Mouse (Mus musculus) cerebellum, adult 11-12 months (tissue): ENCODE results near the gene Anxa8.
A peak's percentile ranks its signal among the peaks of the same experiment; 100 is the strongest.

Experiments
- DNase-seq: peaks from one replicate; pipeline ENCODE4 v3.0.0; 2022

The Anxa8 gene

DNA sequence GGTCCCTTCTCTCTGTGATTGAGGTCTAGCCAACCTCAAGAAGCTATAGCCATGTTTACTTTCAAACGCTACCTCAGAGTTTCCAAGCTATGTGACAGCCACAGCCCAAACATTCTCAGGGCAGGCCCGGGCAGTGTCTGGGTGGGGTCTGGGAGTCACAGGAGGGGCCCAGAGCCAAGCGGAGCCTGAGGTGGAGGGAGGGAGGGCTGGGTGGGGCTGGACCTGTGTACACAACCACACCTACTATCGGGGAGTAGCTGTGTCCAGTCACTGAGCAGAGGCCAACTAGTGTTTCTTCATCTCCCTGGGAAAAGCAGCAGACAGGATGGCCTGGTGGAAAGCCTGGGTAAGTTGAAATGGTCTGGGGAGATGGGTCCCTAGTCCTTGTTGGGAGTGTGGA, at the start of gene Anxa8:
Anxa8 (plus strand) TSS at position 251 of the 400 bp plus-strand sequence.
- no peak for DNase-seq

DNA sequence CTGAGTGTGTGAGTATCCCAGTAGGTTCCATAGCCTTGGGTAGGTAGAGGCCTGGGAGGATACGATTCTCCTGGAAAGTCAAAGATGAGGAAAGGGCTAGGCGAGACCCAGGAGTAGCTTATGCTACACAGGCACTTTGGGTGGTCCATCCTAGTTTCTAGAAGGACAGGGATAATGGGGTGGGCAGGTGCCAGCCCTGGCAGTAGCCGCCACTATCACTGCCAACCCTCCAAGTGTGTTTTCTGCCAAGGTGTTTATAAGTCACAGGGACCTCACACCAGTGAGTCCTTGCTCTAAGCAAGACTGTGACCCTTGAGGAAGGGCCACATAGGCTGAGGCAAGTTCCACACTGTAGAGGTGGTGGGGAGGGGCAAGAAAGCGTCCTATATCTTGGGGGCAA, 44.5 kb upstream of the Anxa8 start:
- DNase-seq: no peak

DNA sequence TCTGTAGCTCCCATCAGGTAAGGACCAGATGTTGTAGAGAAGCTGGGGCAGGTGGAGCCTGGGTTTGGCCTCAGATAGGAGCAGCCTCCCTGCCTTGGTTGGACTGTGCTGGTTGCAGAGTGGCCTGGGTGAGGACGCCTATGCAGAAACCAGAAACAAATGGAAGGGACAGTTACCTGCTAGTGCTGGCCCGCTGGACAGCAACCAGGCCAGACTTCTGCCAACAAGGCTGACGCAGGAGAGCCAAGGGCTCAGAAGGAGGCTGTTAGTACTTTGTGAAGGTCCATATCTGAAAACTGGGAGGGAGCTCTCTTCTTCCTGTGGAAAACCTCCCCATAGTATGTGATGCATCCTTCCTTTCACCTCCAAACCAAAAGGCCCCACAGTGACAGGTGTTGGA, 42.4 kb upstream of the Anxa8 start:
- DNase-seq: no peak

DNA sequence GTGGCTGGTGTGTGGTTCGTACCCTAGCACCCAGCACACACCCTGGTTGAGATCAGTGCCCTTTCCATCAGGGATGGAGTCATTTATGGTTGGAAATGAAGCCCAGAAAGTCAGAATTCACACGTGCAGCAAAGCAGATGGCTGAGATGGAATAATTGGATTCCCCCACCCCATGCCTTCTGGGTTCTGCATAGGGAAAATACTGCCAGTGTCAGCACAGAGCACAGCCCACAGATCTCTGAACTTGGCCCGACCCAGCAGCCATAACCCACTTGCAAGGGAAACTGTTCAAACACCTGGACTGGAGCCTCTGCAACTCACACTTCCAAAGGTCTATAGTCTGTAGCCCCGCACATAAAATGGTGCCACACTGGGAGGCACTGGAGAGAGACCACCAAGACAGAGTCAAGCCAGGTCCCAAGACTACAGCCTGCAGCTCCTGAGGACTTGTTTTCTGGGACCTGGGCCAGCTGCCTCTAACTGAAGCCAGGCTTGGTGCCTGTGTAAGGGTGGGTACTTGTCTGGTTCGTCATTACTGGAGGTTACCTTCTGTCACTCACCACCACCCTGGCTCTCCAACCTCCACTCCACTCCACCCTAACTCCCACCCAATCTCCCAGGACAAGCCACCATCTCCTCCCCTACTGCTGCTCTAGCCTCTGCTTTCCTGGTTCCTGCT, 35.5 kb upstream of the Anxa8 start:
- no peak for DNase-seq

DNA sequence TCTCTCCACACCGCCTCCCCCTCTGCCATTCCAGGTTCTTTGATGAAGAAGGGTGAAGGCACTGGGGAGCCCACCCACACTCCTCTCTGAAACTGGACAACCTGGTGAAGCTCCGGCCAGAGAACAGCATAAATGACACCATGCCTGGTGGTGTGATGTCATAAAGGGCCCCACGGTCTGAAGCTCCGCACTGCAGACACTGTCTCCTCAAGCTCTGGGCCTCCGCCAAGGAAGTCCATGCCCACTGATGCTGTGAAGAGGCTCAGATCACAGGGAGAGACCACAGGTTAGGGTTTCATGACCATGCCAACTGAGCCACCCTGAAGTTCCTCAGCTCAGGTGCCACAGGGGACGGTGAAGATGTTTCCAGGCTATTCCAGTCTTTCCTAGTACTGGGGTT, 33.3 kb upstream of the Anxa8 start, which contains the start of gene Antxrl:
Antxrl (plus strand) TSS at position 192 of the 400 bp plus-strand sequence.
- no peak for DNase-seq

DNA sequence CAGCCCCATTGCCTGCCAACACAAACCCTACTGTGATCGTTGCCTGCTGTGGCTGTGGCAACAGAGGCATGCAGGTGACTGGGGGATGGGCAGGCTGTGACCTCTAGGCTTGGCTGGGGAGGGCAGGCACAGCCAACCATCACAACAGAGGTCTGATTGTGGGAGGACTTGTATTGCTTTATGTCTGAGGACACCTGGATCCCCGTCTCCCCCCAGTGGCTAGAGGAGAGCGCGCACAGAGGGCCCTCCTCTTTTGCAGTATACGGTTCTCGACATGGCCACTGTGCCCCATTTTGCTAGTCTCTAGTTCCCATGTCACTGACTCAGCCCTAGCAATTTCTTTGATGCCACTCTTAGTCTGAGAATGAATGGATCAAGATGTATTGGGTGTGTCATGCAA, 14.1 kb upstream of the Anxa8 start:
- DNase-seq: no peak

DNA sequence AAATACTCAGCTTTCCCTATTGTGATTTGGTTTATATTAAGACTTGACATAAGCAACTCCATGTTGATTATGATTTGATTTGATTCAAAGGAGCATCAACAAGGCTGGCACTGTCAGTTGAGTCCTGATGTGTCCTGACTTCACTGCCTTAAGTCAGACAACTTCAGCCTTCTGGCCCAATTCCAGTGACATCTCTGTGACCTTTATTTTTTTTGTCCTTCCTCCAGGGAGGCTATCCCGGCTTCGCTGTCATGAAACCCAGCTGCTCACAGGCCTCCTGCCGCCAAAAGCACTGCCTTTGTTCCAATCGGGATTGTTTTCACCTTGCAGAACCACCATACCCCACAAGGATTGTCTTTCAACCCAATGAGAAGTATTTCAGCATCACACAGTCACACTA, 10.4 kb upstream of the Anxa8 start:
- DNase-seq: no peak

DNA sequence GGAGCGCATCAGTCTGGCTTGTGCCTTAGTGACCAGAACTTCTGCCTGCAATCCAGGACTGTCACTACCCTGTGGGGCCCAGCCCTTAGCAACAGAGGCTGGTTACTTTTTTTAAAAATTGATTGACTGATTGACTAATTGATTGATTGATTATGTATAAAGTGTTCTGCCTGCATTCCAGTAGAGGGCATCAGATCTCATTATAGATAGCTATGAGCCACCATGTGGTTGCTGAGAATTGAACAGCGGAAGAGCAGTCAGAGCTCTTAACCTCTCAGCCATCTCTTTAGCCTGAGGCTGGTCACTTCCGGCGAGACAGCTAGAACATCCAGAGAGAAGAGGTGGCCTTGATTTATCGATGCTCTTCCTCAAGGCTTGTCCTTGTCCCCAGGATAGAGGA, 8.6 kb upstream of the Anxa8 start:
- no peak for DNase-seq

DNA sequence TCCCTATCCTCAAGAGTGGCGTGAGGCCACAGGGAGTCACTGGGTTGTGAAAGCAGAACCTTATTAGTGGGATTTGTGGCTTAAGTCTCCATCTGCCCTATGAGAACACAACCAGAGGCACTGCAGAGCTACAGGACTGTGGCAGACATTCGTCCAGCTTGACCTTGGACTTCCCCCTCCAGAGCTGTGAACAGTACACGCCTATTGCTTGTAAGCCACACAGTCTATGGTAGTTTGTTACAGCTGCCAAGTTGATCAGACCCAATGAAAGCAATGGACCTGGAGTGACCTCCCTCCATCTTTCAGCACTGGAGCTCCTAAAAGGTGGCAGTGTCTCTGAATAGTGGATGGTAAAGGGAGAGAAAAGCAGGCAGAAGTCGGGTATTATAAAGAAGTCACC, 7.5 kb upstream of the Anxa8 start:
- DNase-seq: no peak

DNA sequence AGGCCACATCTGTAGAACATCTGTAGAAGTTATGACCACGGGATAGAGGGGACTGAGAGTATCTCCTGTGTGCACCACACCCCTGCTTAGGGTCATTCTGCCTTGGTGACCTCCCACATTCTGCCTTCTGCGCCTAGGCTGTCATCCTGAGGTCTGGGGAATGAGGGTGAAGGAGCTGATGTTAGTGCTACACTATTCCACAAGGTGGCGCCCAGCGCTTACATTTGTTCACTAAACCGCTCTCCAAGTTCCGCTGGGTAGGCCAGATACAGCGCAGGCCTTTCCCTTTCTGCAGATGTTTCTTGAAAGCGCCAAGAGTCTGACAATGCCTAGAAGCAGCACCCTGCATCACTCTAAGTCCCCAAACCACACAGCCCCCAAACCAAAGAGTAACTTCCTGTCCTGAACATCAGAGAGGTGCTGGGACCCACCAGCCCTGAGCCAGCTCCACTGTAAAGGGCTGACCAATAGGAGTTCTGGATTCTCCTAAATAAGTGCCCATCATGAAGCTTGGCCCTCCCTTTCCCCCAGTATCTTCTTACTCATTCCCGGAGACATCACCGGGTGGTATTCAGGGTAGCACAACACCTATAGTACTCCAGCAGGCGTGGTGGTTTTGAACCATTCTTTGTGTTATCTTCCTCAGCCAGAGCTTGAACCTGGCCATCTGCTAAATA, 5.3 kb upstream of the Anxa8 start:
- DNase-seq: peak; percentile 27

DNA sequence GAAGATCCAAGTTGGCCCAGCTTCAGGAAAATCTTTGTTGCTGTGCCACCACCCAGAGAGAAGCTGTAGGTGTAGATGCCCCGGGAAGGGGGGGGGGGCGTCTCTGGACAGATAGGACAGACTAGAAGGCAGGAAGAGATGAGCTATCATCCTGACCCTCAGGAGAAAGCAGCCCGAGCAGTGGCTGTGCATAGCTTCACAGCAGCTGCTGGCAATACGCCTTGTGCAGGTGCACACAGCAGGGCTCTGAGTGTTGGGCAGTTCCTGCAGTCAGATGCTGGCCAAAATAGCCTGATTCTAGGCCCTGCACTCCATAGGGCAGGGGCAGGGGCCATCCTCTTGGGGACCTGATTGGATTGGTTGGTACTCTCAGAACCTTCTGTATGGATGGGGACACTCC, 1.0 kb downstream of the Anxa8 start:
- no peak for DNase-seq

DNA sequence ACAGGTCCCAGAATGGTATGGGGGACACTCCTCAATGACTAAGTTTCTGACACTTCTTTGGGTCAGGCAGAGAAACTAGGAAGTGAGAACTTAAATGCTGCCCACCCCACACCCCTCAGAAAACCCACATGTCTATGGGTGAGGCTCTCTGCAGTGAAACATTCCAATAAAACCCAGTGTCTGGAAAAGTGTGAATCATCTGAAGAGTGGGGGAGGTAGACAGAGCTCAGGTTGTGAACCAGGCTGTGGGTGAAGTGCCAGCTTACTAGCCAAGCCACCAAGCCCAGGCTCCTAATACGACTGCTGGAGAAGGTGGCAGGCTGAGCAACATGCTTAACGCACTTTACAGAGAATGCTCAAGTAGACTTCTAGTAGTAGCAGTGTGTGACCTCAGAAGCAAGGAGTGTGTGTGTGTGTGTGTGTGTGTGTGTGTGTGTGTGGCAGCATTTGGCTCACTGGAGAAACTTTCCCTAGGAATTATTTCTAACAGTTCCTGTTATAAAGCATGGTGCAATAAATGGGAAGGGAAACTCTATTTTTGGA, 2.1 kb downstream of the Anxa8 start:
- DNase-seq: no peak

DNA sequence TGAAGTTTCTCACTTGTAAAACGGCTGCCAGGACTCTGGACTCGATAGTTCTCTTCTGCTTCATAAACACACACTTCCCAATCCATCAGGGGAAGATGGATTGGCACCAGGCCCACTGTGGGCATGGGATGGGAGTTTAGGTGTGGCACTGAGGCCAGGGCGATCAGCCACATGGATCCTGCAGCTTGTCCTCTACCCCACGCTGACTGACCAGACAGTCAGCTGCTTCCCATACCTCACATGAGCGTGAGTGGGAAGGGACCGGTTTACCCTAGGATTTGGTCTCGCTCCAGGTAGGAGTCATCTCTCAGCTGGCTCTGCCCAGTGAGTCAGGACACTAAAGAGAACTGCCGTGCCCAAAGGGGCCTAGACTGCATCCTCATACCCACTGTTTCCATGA, 4.0 kb downstream of the Anxa8 start:
- DNase-seq: no peak

DNA sequence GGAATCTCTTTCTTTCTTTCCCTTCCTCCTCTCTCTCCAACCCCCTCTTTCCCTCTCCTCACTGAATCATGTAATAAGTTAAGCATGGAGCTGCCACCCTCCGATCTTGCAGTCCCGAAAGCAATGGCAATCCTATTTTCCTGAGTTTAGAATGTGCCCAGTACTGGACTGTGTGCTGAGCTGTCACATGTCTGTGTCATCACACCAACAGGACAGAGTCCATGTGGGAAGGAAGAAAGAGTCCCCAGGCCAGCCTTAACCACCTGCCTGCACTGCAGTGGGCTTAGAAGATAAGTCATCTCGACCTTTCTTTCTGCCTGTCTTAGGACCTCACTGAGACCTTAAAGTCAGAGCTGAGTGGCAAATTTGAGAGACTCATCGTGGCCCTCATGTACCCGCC, 5.7 kb downstream of the Anxa8 start:
- DNase-seq: no peak

DNA sequence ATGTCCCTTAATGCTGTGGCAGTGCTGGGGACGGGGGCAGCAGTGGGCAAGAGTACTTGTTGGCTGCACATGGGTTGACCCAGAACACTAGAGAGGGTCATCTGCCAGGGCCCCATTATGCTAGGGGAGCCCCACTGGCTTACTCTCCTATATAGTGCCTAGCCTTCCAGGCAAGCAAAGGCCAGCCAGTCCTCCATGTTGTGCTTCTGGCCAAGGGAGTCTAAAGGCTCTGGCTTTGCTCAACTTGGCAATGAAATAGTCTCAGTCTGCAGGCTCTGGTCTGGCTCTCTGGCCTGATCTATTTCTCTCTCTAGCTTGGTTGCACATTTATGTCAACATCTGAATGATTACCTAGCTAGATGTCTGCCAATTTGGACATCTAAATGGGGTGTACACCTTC, 7.1 kb downstream of the Anxa8 start:
- DNase-seq: no peak

DNA sequence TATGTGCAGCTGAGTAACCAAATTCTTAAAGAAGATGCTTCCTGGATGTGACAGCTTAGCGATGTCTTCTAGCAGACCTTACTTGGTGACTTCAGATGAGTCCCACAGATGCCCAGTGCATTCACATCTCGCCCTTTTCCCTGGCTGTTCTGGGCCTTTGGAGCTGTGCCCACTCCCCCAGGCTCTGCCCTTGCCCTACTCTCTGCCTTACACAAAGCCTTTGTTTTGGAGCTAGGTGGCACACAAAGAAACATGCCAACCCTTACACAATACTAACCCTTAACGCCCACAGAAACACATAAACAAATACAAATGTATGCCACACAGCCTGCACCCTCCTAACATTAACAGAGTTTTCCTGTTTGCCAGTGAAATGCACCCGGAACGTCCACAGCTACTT, 10.4 kb downstream of the Anxa8 start:
- no peak for DNase-seq

DNA sequence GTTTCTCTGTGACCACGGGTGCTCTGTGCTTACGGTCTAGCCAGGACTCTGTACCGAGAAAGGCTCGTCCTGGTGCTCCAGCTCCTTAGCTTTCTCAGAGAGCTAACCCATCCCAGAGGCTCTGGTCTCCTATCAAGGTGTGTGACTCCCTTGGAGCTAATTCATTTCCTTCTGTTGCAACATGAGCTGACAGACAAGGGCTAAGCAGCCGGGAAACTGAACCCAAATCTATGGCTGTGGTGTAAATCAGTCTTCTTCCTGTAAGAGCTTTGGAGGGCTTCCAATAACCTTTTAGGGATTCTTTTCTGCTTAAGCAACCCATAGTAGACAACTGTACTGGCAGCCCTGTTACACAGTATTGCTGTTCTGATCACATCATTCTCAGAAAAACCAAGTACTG, 16.8 kb downstream of the Anxa8 start, which contains the start of gene A630023A22Rik:
A630023A22Rik (minus strand) TSS at position 154 of the 400 bp plus-strand sequence.
- no peak for DNase-seq

DNA sequence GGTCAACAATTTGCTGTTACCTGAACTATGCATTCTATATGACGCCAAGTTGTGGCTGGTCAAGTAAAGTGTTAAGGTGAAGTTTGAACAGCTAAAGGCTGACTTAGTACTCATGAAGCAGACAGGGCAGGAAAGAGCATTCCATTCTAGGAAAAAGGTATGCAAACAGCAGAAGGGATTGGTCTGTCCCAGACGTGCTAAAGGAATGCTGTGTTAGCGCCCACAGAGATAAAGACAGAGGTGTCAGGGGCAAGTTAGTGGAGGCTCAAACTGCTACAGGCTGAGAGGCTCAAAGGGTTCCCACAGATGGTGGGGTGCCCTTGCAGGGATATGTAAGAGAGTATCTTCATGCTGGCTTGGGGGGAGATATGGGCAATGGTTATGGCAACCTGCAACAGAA, 18.1 kb downstream of the Anxa8 start:
- no peak for DNase-seq

DNA sequence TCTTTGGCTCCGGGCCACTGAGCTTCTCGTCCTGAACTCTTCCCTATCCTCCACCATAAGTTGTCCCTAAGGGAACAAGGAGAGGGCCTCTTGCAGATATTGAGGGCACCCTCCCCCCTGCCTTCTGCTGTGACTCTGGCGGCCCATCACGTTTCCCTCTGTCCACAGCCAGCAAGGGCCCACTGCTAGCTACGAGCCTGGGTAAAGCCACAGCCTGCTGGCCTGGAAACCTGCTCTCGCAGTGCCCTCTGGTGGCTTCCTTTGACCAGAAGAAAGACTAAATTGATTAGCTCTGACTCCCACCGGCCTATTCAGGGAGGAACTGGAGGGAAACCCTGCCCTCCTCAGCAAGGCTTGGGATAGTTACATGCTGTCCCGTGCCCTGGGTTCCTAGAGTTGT, 19.1 kb downstream of the Anxa8 start:
- peak; percentile 41 for DNase-seq

DNA sequence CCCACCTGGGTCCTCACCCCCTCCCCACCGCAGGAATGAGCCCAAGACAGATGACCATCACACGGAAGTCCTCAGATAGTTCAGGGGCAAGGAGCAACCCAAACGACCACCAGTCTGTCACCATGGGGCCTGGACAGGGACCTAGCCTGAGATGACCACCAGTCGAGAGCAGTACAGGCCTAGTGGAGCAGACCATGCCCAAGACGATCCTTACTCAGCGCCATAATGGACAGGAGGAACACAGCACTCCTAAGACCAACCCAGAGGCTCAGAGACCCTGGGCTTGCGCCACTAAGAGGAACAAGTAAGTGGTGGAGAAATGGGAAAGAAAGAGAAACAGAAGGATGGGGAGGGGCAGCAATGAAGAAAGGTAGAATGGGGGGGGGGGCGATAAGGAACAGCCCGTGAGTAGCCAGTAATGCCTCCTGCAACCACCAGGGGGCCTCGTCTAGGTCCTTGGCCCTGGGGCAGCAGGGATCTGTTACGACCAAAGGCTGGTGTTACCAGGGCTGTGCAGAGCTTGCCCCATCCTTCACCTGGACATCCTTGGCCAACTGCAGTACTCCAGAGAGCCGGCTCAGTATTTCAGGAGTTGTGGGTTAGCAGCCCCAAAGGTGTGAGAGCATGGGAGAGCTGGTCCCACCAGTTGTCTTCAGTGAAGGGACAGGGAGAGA, 20.7 kb downstream of the Anxa8 start:
- no peak for DNase-seq

DNA sequence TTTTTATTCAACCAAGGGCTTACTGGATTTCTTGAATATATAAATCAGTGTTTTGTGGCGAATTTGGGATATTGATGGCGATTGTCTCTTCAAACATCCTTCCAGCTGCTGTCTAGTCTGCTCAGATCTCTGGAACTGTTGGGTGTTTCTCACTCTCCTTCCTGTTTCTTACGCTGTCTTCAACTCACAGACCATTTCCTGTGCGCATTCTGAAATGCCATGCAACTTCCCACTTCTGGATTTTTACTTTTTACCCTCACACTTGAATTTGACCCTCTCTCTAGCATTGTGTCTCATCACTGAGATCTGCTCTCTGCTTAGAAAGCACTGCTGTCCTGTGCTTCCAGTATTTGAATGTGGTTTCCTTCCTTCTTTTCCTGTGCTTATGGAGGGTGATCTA, 21.8 kb downstream of the Anxa8 start:
- DNase-seq: no peak

DNA sequence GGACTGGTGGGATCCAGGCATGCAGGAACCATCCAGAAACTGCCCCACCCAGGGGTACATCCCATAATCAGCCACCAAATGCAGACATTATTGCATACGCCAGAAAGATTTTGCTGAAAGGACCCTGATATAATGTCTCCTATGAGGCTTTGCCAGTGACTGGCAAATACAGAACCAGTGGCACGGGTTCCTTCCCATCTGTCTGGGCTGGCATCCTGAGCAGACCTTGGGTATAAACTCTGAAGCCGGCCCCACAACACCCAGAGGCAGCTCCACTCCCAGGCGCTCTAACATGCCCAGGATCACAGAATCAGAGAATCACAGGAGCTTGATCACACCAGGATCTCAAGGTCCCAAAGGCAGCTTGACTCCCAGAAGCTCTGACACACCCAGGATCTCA, 28.5 kb downstream of the Anxa8 start:
- no peak for DNase-seq

DNA sequence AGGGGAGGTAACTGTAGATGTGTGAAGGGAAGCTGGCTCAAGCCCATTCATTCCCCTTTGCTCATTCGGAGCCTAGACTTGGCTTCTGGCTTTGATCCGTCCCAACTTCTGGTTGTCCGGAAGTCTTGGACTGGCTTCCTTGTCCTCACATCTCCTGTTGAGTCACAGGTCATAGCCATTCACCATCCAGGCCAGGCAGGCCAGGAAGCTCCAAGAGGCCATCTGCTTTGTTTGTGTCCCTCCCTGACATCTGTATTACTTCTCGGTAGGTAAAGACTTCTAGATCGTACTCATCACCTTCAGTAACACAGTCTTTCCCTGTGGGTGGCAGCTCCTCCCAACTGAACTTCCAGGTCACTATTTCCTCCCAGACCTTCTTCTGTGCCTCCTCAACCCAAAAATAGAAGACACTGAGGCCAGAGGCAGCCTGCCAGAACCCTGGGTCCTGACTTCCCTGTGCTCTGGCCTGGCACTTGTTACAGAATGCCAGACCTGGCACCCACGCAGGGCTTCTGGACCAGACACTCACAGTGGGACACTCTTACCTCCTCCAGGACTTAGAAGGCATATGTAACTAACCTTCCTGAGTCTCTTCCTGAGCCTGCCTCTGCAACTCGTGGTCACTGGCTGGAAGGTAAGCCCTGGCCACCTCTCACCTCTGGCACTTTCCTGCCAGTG, 33.4 kb downstream of the Anxa8 start:
- DNase-seq: peak; percentile 82
